17 mouse cellular contexts compared by ENCODE assay signal in the genomic region with DNA sequence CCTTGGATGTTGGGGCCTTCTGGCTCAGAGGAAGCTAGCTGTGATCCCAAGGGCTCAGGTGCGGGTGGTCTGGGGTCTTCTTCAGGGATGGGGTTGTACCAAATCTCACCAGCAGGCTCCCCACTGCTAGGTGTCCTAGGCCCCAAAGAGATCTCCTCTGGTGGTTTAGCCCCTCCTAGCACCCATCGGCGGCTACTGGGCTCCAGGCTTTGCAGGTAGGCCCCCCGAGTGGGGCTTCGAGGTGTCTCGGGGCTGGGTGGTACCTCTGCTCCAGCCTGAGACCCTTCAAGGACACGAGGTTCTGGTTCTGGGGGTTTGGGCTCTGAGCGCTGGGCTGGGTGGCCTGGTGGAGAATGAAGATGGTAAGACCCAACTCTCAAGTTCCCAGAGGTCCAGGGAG. TPM values are rescaled to one million over a fixed set of nuclear protein-coding genes. Genes with fewer than 3 reads are reported as not detected.
A peak's percentile ranks its signal among the peaks of the same experiment; 100 is the strongest.
DNase-seq lines count a peak whose midpoint lies in the region; ATAC-seq and TF ChIP-seq lines count a peak whose summit lies in the region.
"Had no signal": no experiment of that assay in that cellular context is flagged by ENCODE, and none has a peak within 500 bp of the region (broad histone marks: within the 10 kb centered on the region; RNA-seq: fewer than 3 reads in every experiment).

No protein-coding gene starts in this region.

- H3K4me3 ChIP-seq in heart, adult 2 months = no peak overlapping the region
- H3K4me3 ChIP-seq in lung, embryonic 16.5 days (ENCODE audit: low read length) = peak overlapping the region; percentile 60
- H3K4me3 ChIP-seq in lung, adult 2 months (replicated peaks; ENCODE audit: extremely low read depth, low read depth, low read length) = no peak overlapping the region
- H3K4me3 ChIP-seq in embryonic fibroblast, embryonic 13.5 days (ENCODE audit: insufficient read depth, low read length) = peak overlapping the region; percentile 84
- H3K4me3 ChIP-seq in myocyte = peak overlapping the region; percentile 92
- H3K4me3 ChIP-seq in midbrain, embryonic 13.5 days (replicated peaks) = no peak overlapping the region

- no peak overlapping the region for H3ac ChIP-seq in myocyte (ENCODE audit: control insufficient read depth, insufficient read length)

- H3K27ac ChIP-seq in heart, adult 2 months = peak overlapping the region; percentile 94
- H3K27ac ChIP-seq in lung, embryonic 16.5 days (ENCODE audit: low read length) = no peak overlapping the region
- H3K27ac ChIP-seq in embryonic fibroblast, embryonic 13.5 days (ENCODE audit: insufficient read depth, low read length) = no peak overlapping the region
- no peak overlapping the region for H3K27ac ChIP-seq in midbrain, embryonic 13.5 days

- ATAC-seq in lung, embryonic 16.5 days (ENCODE audit: low read depth) = no peak
- no peak for ATAC-seq in cerebellum, adult (ENCODE audit: insufficient number of reproducible peaks, low FRiP score, low TSS enrichment)
- no peak for ATAC-seq in midbrain, embryonic 13.5 days
- ATAC-seq: Patski had no signal

- WGBS in heart, adult 2 months = 93% methylated on average over 8 of the region's 8 CpGs
- WGBS in lung, embryonic 16.5 days = 93% methylated on average over 8 of the region's 8 CpGs
- 90% methylated on average over 8 of the region's 8 CpGs for WGBS in lung, adult 2 months
- WGBS in midbrain, embryonic 13.5 days = 94% methylated on average over 8 of the region's 8 CpGs

- no peaks in the 10 kb centered on the region; the same call in 1 of the 2 replicates for H3K4me1 ChIP-seq in heart, adult 2 months (ENCODE audit: control insufficient read depth, insufficient read depth, low read length)
- peaks cover 12% of the 10 kb centered on the region for H3K4me1 ChIP-seq in lung, embryonic 16.5 days (replicated peaks; ENCODE audit: control insufficient read depth, insufficient read depth, low read length)
- peaks cover 6% of the 10 kb centered on the region for H3K4me1 ChIP-seq in lung, adult 2 months (ENCODE audit: control insufficient read depth, insufficient read depth, low read length)
- H3K4me1 ChIP-seq in embryonic fibroblast, embryonic 13.5 days (ENCODE audit: control insufficient read depth, insufficient read depth, low read length) = peaks cover 3% of the 10 kb centered on the region; the same call in 1 of the 2 replicates
- peaks cover 16% of the 10 kb centered on the region for H3K4me1 ChIP-seq in midbrain, embryonic 13.5 days (replicated peaks)

- TF ChIP-seq EP300 in heart, adult 2 months (IDR thresholded peaks at IDR 0.05; ENCODE audit: insufficient read depth, low read depth, low read length) = no peak

- no peaks in the 10 kb centered on the region for H3K27me3 ChIP-seq in heart, adult 2 months (ENCODE audit: control insufficient read depth, insufficient read depth, low read length)
- no peaks in the 10 kb centered on the region for H3K27me3 ChIP-seq in lung, embryonic 16.5 days (ENCODE audit: control insufficient read depth, insufficient read depth, low read depth, low read length)
- H3K27me3 ChIP-seq in myocyte (ENCODE audit: control insufficient read depth, insufficient read depth, insufficient read length) = no peaks in the 10 kb centered on the region
- no peaks in the 10 kb centered on the region; the same call in 1 of the 2 replicates for H3K27me3 ChIP-seq in midbrain, embryonic 13.5 days
- H3K27me3 ChIP-seq: Patski had no signal

- H3K36me3 ChIP-seq in heart, adult 2 months (ENCODE audit: control insufficient read depth, insufficient read depth, low read length) = no peaks in the 10 kb centered on the region
- H3K36me3 ChIP-seq in lung, embryonic 16.5 days (ENCODE audit: control insufficient read depth, insufficient read depth, low read length) = peaks cover 35% of the 10 kb centered on the region
- peaks cover 30% of the 10 kb centered on the region for H3K36me3 ChIP-seq in myocyte (ENCODE audit: control insufficient read depth, insufficient read depth)
- peaks cover 34% of the 10 kb centered on the region for H3K36me3 ChIP-seq in midbrain, embryonic 13.5 days
- H3K36me3 ChIP-seq: hindbrain, embryonic 15.5 days had no signal

- no peaks in the 10 kb centered on the region for H3K9me3 ChIP-seq in lung, embryonic 16.5 days (ENCODE audit: control insufficient read depth, low read length)
- H3K9me3 ChIP-seq in midbrain, embryonic 13.5 days = no peaks in the 10 kb centered on the region
- H3K9me3 ChIP-seq: hindbrain, embryonic 15.5 days had no signal

- peaks cover 1% of the 10 kb centered on the region; the same call in 1 of the 2 replicates for H3K79me2 ChIP-seq in heart, adult 2 months (replicated peaks; ENCODE audit: control insufficient read depth, insufficient read depth, low read length)
- peaks cover 19% of the 10 kb centered on the region for H3K79me2 ChIP-seq in myocyte (ENCODE audit: control insufficient read depth, insufficient read depth)

- TF ChIP-seq POLR2A in heart, adult 2 months (IDR thresholded peaks at IDR 0.05; ENCODE audit: insufficient read depth, low read depth, low read length) = no peak
- no peak for TF ChIP-seq POLR2A in lung, adult 2 months (IDR thresholded peaks at IDR 0.05; ENCODE audit: borderline replicate concordance, extremely low read depth, low read depth, low read length)
- TF ChIP-seq POLR2A in embryonic fibroblast, embryonic 13.5 days (IDR thresholded peaks at IDR 0.05; ENCODE audit: low read depth, low read length) = no peak
- TF ChIP-seq POLR2A in myocyte (IDR thresholded peaks at IDR 0.05; ENCODE audit: insufficient read length, low read depth) = no peak

- H3K4me2 ChIP-seq in lung, embryonic 16.5 days (ENCODE audit: low read depth, low read length) = peak overlapping the region; percentile 65
- peak overlapping the region; percentile 69 for H3K4me2 ChIP-seq in myocyte (ENCODE audit: low read depth)
- no peak overlapping the region; the same call in 1 of the 2 replicates for H3K4me2 ChIP-seq in midbrain, embryonic 13.5 days (replicated peaks)

- DNase-seq in heart, adult 2 months = no peak
- no peak for DNase-seq in heart, adult 18-20 months
- no peak for DNase-seq in lung, adult 2 months
- DNase-seq: adrenal gland, postnatal 25 days; cerebellum, adult 2 months; right cerebral cortex, postnatal 4 days had no signal

- H3K9ac ChIP-seq in heart, adult 2 months (ENCODE audit: low read depth, low read length) = no peak overlapping the region
- peak overlapping the region; percentile 77; the same call in 1 of the 2 replicates for H3K9ac ChIP-seq in lung, embryonic 16.5 days (ENCODE audit: low read length)
- no peak overlapping the region for H3K9ac ChIP-seq in midbrain, embryonic 13.5 days (replicated peaks)
- H3K9ac ChIP-seq: hindbrain, embryonic 15.5 days had no signal

- no peak for TF ChIP-seq CTCF in heart, adult 2 months (IDR thresholded peaks at IDR 0.05)
- no peak for TF ChIP-seq CTCF in lung, adult 2 months (IDR thresholded peaks at IDR 0.05; ENCODE audit: insufficient read depth, low read length)
- TF ChIP-seq CTCF in embryonic fibroblast, embryonic 13.5 days (IDR thresholded peaks at IDR 0.05; ENCODE audit: borderline replicate concordance, insufficient read depth, low read length) = no peak

- intact Hi-C loops in heart, adult 2 months (cut with DNase I) = no loop called here

TF ChIP-seq in myocyte, 11 proteins besides CTCF, POLR2A, EP300 and RAD21:
- TF ChIP-seq TCF12 (IDR thresholded peaks at IDR 0.05; ENCODE audit: insufficient read depth, poor library complexity, severe bottlenecking) (no peak), CEBPB (IDR thresholded peaks at IDR 0.05; ENCODE audit: insufficient read depth, poor library complexity, severe bottlenecking) (no peak)

RNA-seq across cellular contexts. Expression of a gene that starts 1.9 kb away (rescaled TPM):
- 10 to 100 TPM; 12.3 TPM for total RNA-seq in heart, adult 2 months (2021)
- polyA plus RNA-seq in heart, adult 2 months (2012; rRNA removed) = 17.4 and 20.9 TPM in 2 replicates
- 10 to 100 TPM; 11.0 to 11.5 TPM for total RNA-seq in heart, adult 18-20 months (2021)
- 23.0 and 25.2 TPM in 2 replicates for polyA plus RNA-seq in lung, embryonic 16.5 days (2015; fragmentation: Nextera tagmentation; extraction: Ambion mirVana)
- 67.0 and 68.6 TPM in 2 replicates for polyA plus RNA-seq in lung, adult 2 months (2012; rRNA removed)
- polyA plus RNA-seq in embryonic fibroblast, embryonic 13.5 days (2011; ENCODE audit: insufficient read length, low read depth, missing spikeins) = 50.5 and 52.8 TPM in 2 replicates
- 32.1 TPM for polyA plus RNA-seq in myocyte (2012; fragmentation: generic; extraction: Trizol)
- polyA plus RNA-seq in midbrain, embryonic 13.5 days (2015; fragmentation: Nextera tagmentation; extraction: Ambion mirVana) = 4.1 and 4.9 TPM in 2 replicates

RNA-seq across cellular contexts. Expression of a gene that starts 15.8 kb away (rescaled TPM):
- total RNA-seq in heart, adult 2 months (2021) = 10 to 100 TPM; 35.4 to 48.4 TPM
- polyA plus RNA-seq in heart, adult 2 months (2012; rRNA removed) = 39.9 and 49.3 TPM in 2 replicates
- 10 to 100 TPM; 31.6 to 40.5 TPM for total RNA-seq in heart, adult 18-20 months (2021)
- 50.1 and 50.4 TPM in 2 replicates for polyA plus RNA-seq in lung, embryonic 16.5 days (2015; fragmentation: Nextera tagmentation; extraction: Ambion mirVana)
- 32.5 and 35.5 TPM in 2 replicates for polyA plus RNA-seq in lung, adult 2 months (2012; rRNA removed)
- 42.7 and 55.5 TPM in 2 replicates for polyA plus RNA-seq in embryonic fibroblast, embryonic 13.5 days (2011; ENCODE audit: insufficient read length, low read depth, missing spikeins)
- 49.6 TPM for polyA plus RNA-seq in myocyte (2012; fragmentation: generic; extraction: Trizol)
- polyA plus RNA-seq in midbrain, embryonic 13.5 days (2015; fragmentation: Nextera tagmentation; extraction: Ambion mirVana) = 49.6 and 50.0 TPM in 2 replicates

RNA-seq across cellular contexts. Expression of a gene that starts 28.0 kb away (rescaled TPM):
- total RNA-seq in heart, adult 2 months (2021) = not detected
- not detected in 2 replicates for polyA plus RNA-seq in heart, adult 2 months (2012; rRNA removed)
- total RNA-seq in heart, adult 18-20 months (2021) = not detected
- not detected in 2 replicates for polyA plus RNA-seq in lung, embryonic 16.5 days (2015; fragmentation: Nextera tagmentation; extraction: Ambion mirVana)
- polyA plus RNA-seq in lung, adult 2 months (2012; rRNA removed) = not detected in 2 replicates
- polyA plus RNA-seq in embryonic fibroblast, embryonic 13.5 days (2011; ENCODE audit: insufficient read length, low read depth, missing spikeins) = not detected in 2 replicates
- polyA plus RNA-seq in myocyte (2012; fragmentation: generic; extraction: Trizol) = not detected
- not detected in 2 replicates for polyA plus RNA-seq in midbrain, embryonic 13.5 days (2015; fragmentation: Nextera tagmentation; extraction: Ambion mirVana)
- total RNA-seq: adrenal gland, postnatal 25 days; layer of hippocampus, adult 8-10 months had no signal
- polyA plus RNA-seq: cerebellum, adult 2 months; hindbrain, embryonic 15.5 days; limb, embryonic 11.5 days; neural tube, embryonic 14.5 days; Patski; urinary bladder, adult 2 months had no signal

Comparison
In these comparisons a context has a peak if more than half of its experiments do, and no peak if none do; other contexts are left out.
1. H3K4me3 ChIP-seq: peak in lung, embryonic 16.5 days (single experiment), embryonic fibroblast, embryonic 13.5 days (single experiment) and myocyte (single experiment); none in heart, adult 2 months (single experiment), lung, adult 2 months (single experiment) and midbrain, embryonic 13.5 days (single experiment).